Mouse (Mus musculus) macrophage (primary cell): ENCODE measurements around the gene Ctso. TPM values are rescaled to one million over a fixed set of nuclear protein-coding genes. Genes with fewer than 3 reads are reported as not detected.

Experiments
- H3K27ac ChIP-seq: fragments of 350-480 bp; formaldehyde crosslinking; 2 replicates; pipeline ENCODE4 v1.9.0; 2021
- H3K36me3 ChIP-seq: fragments of 350-480 bp; formaldehyde crosslinking; 2 replicates; pipeline ENCODE4 v1.9.0; 2021; ENCODE audit errors: inconsistent target
- H3K4me3 ChIP-seq: fragments of 350-480 bp; formaldehyde crosslinking; 2 replicates; pipeline ENCODE4 v1.9.0; 2021; ENCODE audit errors: inconsistent target
- H3K79me2 ChIP-seq: fragments of 350-480 bp; formaldehyde crosslinking; 2 replicates; pipeline ENCODE4 v1.9.0; 2021; ENCODE audit errors: inconsistent target
- WGBS: methylation state at CpG from one replicate; pipeline ENCODE4 v1.1.7; 2026; ENCODE audit warnings: inconsistent platforms; ENCODE audit not compliant: missing documents; 5-methylcytosine and 5-hydroxymethylcytosine counted together
- polyA plus RNA-seq: library from polyadenylated mRNA; stranded (reverse); fragments of 250-400 nt; gene quantifications from 3 replicates; pipeline ENCODE4 v1.2.4, GENCODE M21; 2018; ENCODE audit warnings: inconsistent platforms

The Ctso gene
- polyA plus RNA-seq, 1 experiment from 2014 or later, result 35.3 TPM

DNA sequence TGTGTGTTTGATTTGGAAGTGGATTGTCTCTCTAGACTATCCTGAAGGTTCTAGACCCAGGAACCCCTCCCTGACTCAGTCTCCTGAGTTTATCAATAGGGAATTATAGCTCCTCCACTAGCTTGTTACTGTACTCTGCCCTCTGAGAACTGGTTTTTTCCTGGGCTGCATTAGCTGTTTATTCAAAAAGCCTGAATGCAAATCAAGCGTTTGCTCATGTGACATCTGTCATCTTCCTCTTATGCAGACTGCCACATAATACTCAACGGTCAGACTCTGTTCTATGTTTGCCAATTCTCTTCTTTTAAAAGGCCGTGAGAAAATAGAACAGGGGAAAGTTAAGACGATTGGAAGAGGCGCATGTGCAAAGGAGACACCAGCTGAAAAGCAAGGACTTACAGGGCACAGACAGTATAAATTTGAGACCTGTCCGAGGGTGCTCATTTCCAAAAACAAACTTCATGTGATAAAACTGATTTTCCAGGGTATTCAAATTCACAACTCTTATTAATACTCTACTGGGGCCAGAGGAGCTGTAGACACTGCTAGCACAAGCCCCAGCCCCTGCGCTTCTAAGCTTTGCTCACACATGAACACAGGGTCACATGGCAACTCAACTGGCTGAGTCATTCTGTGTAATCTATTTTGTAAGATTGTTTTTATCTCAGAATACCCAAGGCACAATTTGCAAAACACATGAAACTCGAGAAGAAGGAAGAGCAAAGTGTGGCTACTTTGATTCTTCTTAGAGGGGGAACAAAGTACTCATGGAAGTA lies 50.9 kb downstream of the Ctso start:
- peak overlapping the region; percentile 82 for H3K27ac ChIP-seq
- H3K4me3 ChIP-seq, result no peak overlapping the region
- no peaks in the 10 kb centered on the region for H3K79me2 ChIP-seq
- 62% methylated on average over 8 of the region's 8 CpGs for WGBS
- H3K36me3 ChIP-seq, result no peaks in the 10 kb centered on the region

DNA sequence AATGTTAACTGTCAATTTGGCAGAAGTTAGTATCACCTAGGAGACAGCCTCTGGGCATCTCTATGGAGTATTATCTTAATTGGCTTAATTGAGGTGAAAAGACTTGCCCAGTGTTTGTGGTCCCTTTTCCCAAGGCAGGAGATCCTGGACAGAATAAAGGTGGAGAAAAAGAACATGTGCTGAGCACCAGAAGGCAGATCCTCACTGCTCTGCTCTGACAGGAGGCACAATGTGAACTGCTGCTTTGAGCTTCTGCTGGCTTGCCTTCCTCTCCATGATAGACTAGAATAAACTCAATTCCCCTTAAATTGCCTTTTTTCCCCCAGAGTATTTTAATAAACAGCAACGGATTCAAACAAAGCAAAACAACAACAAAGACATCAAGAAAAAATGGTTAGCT lies 52.7 kb downstream of the Ctso start:
- no peak overlapping the region for H3K27ac ChIP-seq
- no peaks in the 10 kb centered on the region for H3K79me2 ChIP-seq
- no peak overlapping the region for H3K4me3 ChIP-seq
- 89% methylated on average over 1 of the region's 1 CpGs for WGBS
- no peaks in the 10 kb centered on the region for H3K36me3 ChIP-seq

DNA sequence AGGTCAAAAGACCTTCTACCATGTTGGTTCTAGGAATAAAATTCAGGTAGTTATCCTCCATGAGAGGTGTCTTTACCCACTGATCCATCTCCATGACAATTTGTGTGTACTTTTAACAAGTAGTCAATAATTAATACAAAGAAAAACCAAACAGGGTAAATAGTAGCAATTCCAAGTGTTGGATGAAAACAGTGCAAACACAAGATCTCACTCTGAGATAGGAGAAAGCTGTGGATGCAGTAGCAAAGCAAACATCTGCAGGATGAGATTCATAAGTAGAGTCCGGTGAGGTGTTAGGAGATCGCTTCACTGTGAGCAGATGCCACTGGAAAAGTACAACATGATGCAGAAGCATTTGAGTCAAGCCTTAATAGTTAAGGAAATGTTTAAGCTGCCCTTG lies 53.7 kb downstream of the Ctso start:
- WGBS, result 92% methylated on average over 2 of the region's 2 CpGs
- no peaks in the 10 kb centered on the region for H3K36me3 ChIP-seq
- H3K4me3 ChIP-seq, result no peak overlapping the region
- no peak overlapping the region for H3K27ac ChIP-seq
- H3K79me2 ChIP-seq, result no peaks in the 10 kb centered on the region

GRCm38 (mm10) chr3:81987628-81988027 lies 55.2 kb downstream of the Ctso start:
- WGBS, result 93% methylated on average over 3 of the region's 3 CpGs
- Histone ChIP-seq H3K79me2 (no peaks in the 10 kb centered on the region), H3K36me3 (no peaks in the 10 kb centered on the region), H3K4me3 (no peak overlapping the region), H3K27ac (no peak overlapping the region)

DNA sequence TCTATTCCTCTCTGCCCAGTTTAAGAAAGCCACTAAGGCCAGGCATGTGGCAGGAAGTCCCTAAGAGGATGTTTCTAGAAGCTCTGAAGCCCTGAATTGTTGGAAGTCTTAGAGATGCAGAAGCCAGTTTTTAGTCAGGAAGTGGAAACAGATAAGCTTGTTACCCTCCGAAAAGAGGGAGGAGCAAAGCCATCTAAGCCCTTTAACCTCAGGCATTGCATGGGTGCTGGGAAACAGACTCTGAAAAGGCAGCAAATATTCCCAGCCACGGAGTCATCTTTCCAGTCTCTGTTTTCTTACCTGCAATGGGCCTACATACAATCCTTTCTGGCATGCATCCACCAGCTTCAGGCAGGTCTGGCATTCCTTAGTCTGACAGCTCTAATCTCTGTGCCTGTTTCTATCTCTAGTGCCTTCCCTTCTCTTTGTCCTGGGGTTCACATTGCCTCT lies 57.3 kb downstream of the Ctso start:
- H3K4me3 ChIP-seq, result no peak overlapping the region
- WGBS, result 34% methylated on average over 2 of the region's 2 CpGs
- no peaks in the 10 kb centered on the region for H3K79me2 ChIP-seq
- H3K27ac ChIP-seq, result no peak overlapping the region
- H3K36me3 ChIP-seq, result no peaks in the 10 kb centered on the region

GRCm38 (mm10) chr3:81990531-81990930 lies 58.1 kb downstream of the Ctso start:
- WGBS, result 91% methylated on average over 3 of the region's 3 CpGs
- Histone ChIP-seq H3K27ac (no peak overlapping the region), H3K36me3 (no peaks in the 10 kb centered on the region), H3K79me2 (no peaks in the 10 kb centered on the region), H3K4me3 (no peak overlapping the region)

- H3K27ac ChIP-seq, result no peak overlapping the region
- H3K4me3 ChIP-seq, result no peak overlapping the region
- WGBS, result 39% methylated on average over 4 of the region's 4 CpGs
- H3K36me3 ChIP-seq, result no peaks in the 10 kb centered on the region
- no peaks in the 10 kb centered on the region for H3K79me2 ChIP-seq
These were observed 63.0 kb downstream of the Ctso start for GRCm38 (mm10) chr3:81995371-81995770.

- no peak overlapping the region for H3K27ac ChIP-seq
- no peaks in the 10 kb centered on the region for H3K79me2 ChIP-seq
- no peak overlapping the region for H3K4me3 ChIP-seq
- 7% methylated on average over 1 of the region's 1 CpGs for WGBS
- H3K36me3 ChIP-seq, result no peaks in the 10 kb centered on the region
These were observed 63.6 kb downstream of the Ctso start for GRCm38 (mm10) chr3:81995988-81996387.

Other genes starting within 250 kb of the Ctso start
- not detected in 3 replicates for gene Tdo2, start 43.6 kb downstream of the Ctso start, polyA plus RNA-seq
- gene Asic5, start 49.7 kb downstream of the Ctso start, polyA plus RNA-seq, result not detected in 3 replicates
- 0.10 to 0.23 TPM in 2 of 3 replicates, not detected in the other for gene Gucy1b1, start 142.1 kb downstream of the Ctso start, polyA plus RNA-seq
- 0.05 to 0.09 TPM in 2 of 3 replicates, not detected in the other for gene Gucy1a1, start 213.2 kb downstream of the Ctso start, polyA plus RNA-seq